Mouse (Mus musculus): Measurements from ENCODE around the gene Tfap2b.

The Tfap2b gene

DNA sequence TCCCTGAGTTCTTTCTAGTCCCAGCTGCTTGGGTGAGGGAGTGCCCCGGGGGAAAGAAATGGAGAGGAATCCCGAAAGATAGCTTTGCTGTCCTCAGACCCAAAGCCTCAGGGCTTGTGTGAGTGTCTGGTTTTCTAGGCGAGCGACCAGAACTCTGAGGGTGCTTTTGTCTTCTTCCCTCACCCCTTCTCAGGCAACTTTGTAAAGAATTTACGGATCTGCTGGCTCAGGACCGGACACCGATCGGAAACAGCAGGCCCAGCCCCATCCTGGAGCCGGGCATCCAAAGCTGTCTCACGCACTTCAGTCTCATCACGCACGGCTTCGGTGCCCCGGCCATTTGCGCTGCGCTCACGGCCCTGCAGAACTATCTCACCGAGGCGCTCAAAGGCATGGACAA is 25.1 kb downstream of the Tfap2b start:
- no peak for DNase-seq

DNA sequence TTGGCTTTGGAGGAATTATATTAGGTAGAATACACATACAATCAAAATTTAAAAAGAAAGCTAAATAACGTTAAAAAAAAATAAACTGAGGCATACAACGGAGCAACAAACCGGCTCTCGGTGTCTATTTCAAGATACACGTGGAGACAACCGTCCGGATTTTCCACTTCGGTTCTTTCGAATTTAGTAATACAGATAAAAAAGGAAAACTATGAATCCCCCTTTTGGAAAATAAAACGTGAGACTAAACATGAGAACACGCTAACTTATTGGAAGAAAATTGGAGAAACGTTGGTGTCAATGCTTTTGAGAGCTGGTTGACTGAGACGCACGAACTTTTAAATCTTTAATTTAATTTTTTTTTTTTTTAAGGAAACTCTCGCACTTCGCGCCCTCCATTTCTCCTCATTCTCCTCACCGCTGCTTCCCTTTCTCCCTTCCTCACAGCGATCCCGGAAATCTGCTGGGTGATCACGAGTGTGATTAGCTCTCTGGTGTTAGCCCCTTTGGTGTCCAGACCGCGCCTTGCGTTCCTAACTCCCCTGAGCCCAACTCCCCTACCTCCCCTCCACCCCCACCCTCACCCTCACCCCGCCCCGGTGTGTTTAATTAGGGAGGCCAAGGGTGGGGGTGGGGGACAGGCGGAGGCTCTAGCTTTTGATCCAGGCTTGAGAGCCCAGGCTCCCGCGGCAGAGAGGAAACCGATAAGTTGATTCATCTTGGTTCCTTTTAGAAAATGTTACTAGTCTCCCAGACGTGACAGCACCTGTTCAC is 25.9 kb downstream of the Tfap2b start:
- no peak for DNase-seq

DNA sequence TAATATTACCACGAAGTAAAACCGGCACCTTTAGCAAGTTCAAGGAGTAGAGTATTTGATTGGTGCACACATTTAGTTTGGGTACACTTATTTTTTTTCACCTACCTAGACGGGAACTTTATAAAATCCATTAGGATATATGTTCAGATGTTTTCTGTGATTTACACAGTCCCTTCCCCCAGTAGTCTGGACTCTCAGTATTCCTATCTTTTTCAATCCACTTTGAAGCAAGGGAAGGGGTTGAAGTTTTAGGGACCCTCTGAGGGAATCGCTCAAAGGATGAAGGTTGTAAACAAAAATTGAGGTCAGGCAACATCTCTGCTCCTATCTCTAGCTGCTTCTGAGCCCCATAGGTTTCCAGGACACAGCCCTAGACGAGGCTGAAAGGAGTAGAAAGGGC is 27.3 kb downstream of the Tfap2b start:
- no peak for DNase-seq

DNA sequence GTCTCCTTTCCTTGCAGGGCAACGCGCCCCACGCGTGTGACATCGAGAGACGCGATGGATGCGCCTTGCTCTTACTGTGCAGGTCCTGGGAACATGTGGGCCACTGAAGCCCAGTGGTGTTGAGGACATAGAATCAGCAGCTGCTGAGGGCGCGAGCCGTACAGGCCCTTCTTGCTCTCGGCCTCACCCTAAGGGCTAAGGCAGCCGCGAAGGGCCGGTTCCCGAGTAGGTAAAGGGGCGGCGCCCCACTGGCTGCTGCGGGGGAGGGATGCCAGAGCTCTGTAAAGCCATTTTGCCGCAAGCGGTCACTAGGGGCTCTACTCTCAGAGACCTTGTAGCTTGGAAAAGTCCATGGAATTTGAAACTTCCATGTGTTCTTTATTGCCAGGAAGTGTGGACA is 27.9 kb downstream of the Tfap2b start:
- no peak for DNase-seq

DNA sequence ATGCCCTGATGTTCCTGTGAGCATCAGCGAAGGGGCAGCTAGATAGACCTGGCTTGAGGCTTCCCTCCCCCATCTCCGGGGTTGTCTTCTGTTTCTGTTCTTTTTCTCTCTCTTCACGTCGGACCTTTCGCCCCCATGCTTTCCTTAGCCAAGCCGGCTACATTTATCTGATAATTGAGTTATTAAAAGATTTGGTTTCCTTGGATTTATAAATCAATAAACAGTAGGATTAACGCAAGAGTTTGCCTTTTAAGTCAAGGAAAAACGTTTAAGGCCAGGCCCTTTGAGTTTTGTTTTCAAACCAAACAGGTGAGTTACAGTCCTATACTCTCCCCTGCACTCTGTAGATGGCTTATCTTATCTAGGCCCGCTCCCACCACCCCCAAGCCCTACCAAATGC is 28.3 kb downstream of the Tfap2b start:
- no peak for DNase-seq

DNA sequence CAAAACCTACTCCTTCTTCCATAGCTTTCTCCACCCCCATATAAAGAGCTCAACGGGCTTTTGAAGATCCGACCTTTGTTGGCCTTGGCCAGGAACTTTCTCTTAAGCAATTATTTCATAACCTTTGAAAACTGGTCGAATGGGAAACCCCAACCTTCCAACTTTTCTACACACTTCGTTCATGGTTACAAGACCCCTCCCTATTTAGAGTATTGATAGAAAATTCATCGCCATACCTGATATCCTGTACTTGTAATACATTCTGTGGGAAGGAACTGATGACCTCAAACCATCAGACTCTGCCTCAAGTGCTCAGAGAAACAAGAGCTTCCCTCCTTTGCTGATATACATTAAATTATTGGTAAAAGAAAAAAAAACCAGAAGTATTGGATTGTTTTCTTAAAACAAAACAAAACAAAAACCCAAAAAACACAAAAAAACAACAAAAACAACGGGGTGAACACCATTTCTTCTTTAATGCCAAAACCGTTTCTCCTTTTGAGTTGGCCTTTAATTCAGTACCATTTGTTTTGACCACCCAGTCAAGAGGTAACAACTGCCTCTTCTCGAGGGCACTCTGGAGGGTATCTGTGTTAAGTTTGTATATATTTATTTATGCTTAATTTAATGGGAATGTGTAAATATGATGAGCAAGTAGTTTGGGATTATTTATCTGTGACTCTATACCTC is 29.2 kb downstream of the Tfap2b start:
- DNase-seq, result no peak

DNA sequence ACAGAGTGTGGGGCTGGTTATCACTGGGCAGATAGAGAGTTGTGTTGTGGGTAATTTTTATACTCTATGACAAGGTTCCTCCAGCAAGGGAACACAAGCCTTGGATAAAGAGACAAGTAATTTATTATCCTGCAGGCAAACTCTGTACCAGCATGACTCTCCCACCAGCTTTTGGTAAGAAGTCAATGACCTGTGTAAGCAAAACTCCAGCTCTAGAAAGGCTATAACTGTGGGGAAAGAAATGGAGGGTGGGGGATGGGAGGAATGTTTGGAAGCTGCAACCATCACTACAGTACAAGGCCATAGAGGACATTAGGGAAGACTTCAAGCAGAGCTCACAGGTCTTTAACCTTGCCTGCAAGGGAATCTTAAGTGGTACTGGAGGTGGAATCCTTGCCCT is 31.3 kb downstream of the Tfap2b start:
- DNase-seq, result no peak

DNA sequence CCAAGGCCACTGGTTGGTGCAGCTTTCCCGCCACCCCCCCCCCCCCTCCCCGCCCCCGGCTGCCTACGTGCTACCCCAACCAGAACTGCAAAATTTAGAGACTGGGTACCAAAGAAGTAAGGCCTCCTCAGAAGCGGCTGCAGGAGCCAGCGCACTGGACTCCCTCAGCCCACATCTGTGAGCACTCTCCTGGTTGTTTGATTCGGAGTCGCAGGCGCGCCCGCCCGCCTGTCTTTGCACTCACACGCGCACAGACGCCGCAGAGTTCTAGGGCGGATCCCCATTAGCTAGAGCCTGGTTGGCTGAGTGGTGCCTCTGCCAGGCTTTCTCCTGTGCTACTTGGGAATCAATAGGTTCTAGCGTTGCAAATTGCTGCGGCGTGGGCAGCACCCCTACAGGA is 32.6 kb downstream of the Tfap2b start:
- DNase-seq, result no peak

DNA sequence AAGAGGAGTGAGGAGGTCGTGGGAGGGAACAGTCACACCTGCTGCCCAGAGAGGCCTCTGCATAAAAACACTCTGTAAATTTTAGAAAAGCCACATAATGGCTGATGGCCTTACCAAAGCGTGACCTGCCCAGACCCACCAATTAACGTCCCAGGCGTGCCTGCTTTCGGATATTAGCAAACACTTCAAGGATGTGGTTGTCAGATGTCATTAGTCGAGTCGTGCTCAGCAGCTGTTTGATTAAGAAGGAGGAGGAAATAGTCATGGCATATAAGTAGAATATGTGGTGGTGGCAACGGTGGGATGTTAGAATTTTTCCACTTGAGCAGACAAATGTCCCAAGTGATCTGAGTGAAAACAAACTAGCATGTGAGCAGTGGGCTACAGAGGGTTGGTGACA is 33.3 kb downstream of the Tfap2b start:
- DNase-seq, result no peak

DNA sequence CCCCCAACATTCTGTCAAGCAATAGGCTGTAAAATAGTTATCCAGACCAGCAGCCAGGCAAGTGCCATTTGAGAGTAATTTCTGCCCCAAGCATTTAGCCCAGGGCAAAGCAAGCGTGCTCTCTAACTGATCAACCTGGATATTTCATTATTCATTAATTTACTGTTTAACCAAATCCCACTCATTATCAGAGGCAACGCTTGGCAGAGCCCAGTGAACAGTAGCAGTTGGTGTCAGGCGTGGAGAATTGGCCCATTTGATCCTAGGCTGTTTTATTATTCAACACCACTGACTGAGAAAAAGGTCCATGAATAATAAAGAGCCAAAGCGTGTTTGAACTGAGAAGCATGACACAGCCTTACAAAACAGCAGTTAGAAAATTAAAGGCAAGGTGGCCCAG is 36.3 kb downstream of the Tfap2b start:
- no peak for DNase-seq

DNA sequence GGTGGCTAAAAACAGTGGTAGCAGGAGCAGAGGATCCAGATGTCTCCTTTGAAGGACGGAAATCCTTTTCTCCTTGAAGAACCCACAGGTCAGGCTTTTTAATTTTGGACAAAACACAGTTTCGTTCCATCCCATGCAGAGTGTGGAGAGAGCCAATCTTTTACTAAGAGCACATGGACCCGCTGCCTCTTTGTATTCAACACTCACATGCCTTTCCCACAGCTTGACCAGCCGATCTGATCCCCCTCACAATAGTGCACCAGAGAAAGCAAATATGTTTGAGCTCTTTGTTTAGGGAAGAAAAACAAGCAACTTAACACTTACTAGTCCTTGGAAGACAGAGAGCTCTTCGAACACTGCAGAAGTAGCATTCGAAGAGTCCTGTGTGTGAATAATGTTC is 42.6 kb downstream of the Tfap2b start:
- no peak for DNase-seq

DNA sequence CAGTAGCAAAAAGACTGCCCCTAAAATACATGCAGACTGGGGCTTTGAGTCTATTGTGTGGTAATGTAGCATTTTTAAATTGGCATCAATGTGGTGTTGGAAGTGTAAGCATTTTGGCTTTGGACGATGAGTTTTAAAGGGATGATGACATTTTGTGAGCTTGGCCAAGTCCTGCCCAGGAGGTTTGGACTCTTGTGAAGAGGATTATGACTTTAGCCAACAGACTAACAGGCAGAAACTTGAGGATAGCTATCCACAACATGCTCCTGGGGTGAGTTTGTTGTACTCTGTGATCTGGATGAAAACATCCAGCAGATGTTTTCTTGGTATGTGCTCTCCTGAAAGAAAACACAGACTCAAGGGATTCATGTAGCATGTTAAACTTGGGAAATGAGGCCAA is 60.9 kb downstream of the Tfap2b start:
- no peak for DNase-seq

Measured in right cerebral cortex, postnatal 14 days (tissue).